Mouse (Mus musculus) heart, embryonic 11.5 days (tissue): Measurements from ENCODE around the gene Gm6309. TPM values are rescaled to one million over a fixed set of nuclear protein-coding genes. Genes with fewer than 3 reads are reported as not detected.
"Not testable (repeated sequence)": the region's sequence is repeated elsewhere in the genome, so short reads cannot be mapped to it uniquely, and the experiment has no call there.

Experiments used
- ATAC-seq: fragments of 200-750 bp; cut with Nextera tagmentation; replicated peaks from 2 replicates; pipeline ENCODE4 v1.8.0; 2017; ENCODE audit warnings: moderate library complexity; ENCODE audit not compliant: insufficient number of reproducible peaks, low FRiP score, low TSS enrichment
- H3K27ac ChIP-seq: fragments of 300-500 bp; sonication (generic); 2 replicates; pipeline ENCODE4 v1.5.1; 2014; ENCODE audit warnings: mild to moderate bottlenecking, low read depth, low read length
- H3K27me3 ChIP-seq: fragments of 300-500 bp; sonication (generic); 2 replicates; pipeline ENCODE4 v1.6.1; 2014; ENCODE audit warnings: mild to moderate bottlenecking, low read length, mixed read lengths; ENCODE audit not compliant: control insufficient read depth, insufficient read depth
- H3K36me3 ChIP-seq: fragments of 300-500 bp; sonication (generic); 2 replicates; pipeline ENCODE4 v1.6.1; 2014; ENCODE audit warnings: mild to moderate bottlenecking, low read length, moderate library complexity, mixed read lengths; ENCODE audit not compliant: control insufficient read depth, insufficient read depth
- H3K4me1 ChIP-seq: fragments of 300-500 bp; sonication (generic); 2 replicates; pipeline ENCODE4 v1.6.1; 2014; ENCODE audit warnings: low read length; ENCODE audit not compliant: control insufficient read depth, insufficient read depth
- H3K4me2 ChIP-seq: fragments of 300-500 bp; sonication (generic); 2 replicates; pipeline ENCODE4 v1.6.1; 2014; ENCODE audit warnings: mild to moderate bottlenecking, moderate library complexity
- H3K4me3 ChIP-seq: fragments of 300-500 bp; sonication (generic); 2 replicates; pipeline ENCODE4 v1.5.1; 2014; ENCODE audit warnings: low read depth, low read length
- H3K9ac ChIP-seq: fragments of 300-500 bp; sonication (generic); 2 replicates; pipeline ENCODE4 v1.6.1; 2014; ENCODE audit warnings: mild to moderate bottlenecking, low read depth, low read length, moderate library complexity
- H3K9me3 ChIP-seq: fragments of 300-500 bp; sonication (generic); replicated peaks from 2 replicates; pipeline ENCODE4 v1.6.1; 2016; ENCODE audit warnings: low read length; ENCODE audit not compliant: control insufficient read depth
- WGBS: fragments of 180-500 bp; shearing (Covaris S2); extraction: QIAGEN DNeasy Blood & Tissue Kit; methylation state at CpG from one replicate; pipeline ENCODE4 v1.1.7; 2014; ENCODE audit not compliant: insufficient replicate concordance; 5-methylcytosine and 5-hydroxymethylcytosine counted together
- polyA plus RNA-seq: library from polyadenylated mRNA; unstranded; fragments of >200 nt; fragmentation: Nextera tagmentation; extraction: Ambion mirVana; gene quantifications from 2 replicates; pipeline ENCODE4 v1.2.1, GENCODE M21; 2014

The Gm6309 gene
- polyA plus RNA-seq, 1 experiment from 2014 or later, result not detected

DNA sequence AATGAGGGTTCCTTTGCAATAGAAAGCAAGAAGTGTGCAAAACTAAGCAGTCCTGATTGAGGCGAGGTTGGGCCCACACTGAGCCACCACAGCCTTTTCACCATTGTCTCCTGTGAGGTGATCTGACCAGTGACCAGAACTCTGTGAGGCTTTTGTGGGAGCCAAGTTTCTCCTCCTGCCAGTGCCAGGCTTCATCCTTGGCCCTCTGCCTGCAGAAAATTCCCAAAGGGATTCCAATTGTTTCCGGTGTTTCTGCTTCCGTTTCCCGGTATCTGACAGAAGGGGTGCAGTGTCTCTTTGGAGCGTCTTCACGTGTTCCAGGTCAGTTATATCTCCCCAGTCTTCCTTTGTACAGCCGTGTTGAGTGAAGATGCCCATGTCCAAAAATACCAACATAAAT, 18.2 kb upstream of the Gm6309 start:
- no peak overlapping the region for H3K27ac ChIP-seq
- no peak overlapping the region for H3K4me2 ChIP-seq
- H3K9me3 ChIP-seq, result no peaks in the 10 kb centered on the region; the same call in 1 of the 2 replicates
- no peak overlapping the region for H3K4me3 ChIP-seq
- ATAC-seq, result no peak
- no peaks in the 10 kb centered on the region for H3K27me3 ChIP-seq
- H3K4me1 ChIP-seq, result no peaks in the 10 kb centered on the region
- no peak overlapping the region for H3K9ac ChIP-seq
- WGBS, result 78% methylated on average over 7 of the region's 7 CpGs
- H3K36me3 ChIP-seq, result no peaks in the 10 kb centered on the region

DNA sequence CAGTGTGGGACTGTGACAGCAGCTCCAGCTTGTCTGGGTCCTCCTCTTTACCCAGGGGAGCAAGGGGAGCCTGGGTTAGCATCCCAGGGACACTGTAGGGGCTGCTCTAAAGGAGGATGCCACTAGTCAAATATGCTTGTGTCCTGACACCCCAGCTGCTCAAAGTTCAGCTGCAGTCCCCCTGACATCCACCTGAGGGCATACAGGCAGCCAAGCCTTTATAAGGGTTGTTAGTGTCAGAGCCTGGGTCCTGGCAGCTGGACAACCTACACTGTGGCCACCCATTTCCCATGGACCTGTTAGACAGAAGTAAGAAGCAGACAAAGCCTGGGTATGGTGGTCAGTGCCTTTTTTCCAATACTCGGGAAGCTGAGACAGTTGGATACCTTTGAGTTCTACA, 17.6 kb upstream of the Gm6309 start:
- Histone ChIP-seq H3K4me1 (no peaks in the 10 kb centered on the region), H3K9ac (no peak overlapping the region), H3K36me3 (no peaks in the 10 kb centered on the region), H3K27ac (no peak overlapping the region), H3K4me2 (no peak overlapping the region), H3K9me3 (no peaks in the 10 kb centered on the region; the same call in 1 of the 2 replicates), H3K27me3 (no peaks in the 10 kb centered on the region), H3K4me3 (no peak overlapping the region)
- WGBS, result 82% methylated on average over 1 of the region's 1 CpGs
- no peak for ATAC-seq

DNA sequence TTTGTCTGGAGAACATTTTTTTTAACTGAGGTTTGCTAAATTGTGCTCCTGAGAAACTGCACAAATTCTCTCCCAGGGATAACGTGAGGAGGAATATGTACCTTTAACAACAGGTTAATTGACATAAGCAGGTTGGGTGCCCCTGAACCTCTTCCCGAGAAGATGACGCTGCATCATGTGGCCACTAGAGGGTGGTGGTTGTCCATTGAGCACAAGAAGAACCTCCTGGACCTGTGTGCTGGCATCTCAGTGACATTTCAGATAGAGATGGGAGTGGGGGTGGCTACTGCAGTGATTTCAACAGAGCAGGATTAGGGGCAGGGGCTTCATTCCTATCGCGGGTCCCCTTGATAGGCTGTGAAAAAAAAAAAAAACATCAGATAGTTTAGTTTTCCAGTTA, 16.9 kb upstream of the Gm6309 start:
- H3K4me2 ChIP-seq, H3K27me3 ChIP-seq, H3K27ac ChIP-seq, H3K9ac ChIP-seq, H3K4me1 ChIP-seq, H3K36me3 ChIP-seq, ATAC-seq, H3K9me3 ChIP-seq, H3K4me3 ChIP-seq: not testable (repeated sequence)
- WGBS, result 23% methylated on average over 5 of the region's 5 CpGs

DNA sequence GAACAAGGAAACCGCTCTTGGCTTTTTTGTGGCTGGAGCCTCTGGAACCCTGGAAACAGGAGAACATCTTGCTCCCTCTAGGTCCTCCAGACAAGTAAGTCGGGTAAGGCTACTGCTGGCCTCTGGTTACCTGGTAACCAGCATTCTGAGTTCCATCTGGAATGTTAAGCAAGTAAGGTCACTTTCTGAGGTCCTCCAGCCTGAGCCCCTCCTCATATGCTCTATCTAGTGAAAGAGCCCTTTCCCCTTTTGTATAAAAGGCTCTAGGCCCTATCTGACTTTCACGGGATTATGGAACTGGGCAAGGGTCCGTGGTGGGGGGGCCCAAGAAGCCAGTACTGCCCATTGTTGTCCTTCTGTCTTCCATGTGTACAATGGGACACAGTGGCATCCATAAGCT, 14.7 kb upstream of the Gm6309 start, which contains the start of gene 1700001J03Rik:
Gene 1700001J03Rik, minus strand, starts transcription at position 101 of the 400 bp plus-strand sequence.
- not testable (repeated sequence) for H3K27me3 ChIP-seq, H3K27ac ChIP-seq, H3K36me3 ChIP-seq, H3K4me2 ChIP-seq, H3K9me3 ChIP-seq, H3K9ac ChIP-seq, H3K4me1 ChIP-seq, H3K4me3 ChIP-seq, ATAC-seq
- WGBS, result 66% methylated on average over 4 of the region's 4 CpGs

DNA sequence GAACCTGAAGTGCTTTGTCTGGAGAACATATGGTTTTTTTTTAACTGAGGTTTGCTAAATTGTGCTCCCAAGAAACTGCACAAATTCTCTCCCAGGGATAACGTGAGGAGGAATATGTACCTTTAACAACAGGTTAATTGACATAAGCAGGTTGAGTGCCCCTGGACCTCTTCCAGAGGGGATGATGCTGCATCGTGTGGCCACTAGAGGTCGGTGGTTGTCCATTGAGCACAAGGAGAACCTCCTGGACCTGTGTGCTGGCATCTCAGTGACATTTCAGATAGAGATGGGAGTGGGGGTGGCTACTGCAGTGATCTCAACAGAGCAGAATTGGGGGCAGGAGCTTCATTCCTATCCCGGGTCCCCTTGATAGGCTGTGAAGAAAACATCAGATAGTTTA, 2.2 kb upstream of the Gm6309 start:
- H3K4me2 ChIP-seq, H3K4me3 ChIP-seq, H3K27me3 ChIP-seq, H3K27ac ChIP-seq, H3K4me1 ChIP-seq, H3K36me3 ChIP-seq, H3K9ac ChIP-seq, ATAC-seq, H3K9me3 ChIP-seq: not testable (repeated sequence)
- WGBS, result 52% methylated on average over 4 of the region's 4 CpGs

DNA sequence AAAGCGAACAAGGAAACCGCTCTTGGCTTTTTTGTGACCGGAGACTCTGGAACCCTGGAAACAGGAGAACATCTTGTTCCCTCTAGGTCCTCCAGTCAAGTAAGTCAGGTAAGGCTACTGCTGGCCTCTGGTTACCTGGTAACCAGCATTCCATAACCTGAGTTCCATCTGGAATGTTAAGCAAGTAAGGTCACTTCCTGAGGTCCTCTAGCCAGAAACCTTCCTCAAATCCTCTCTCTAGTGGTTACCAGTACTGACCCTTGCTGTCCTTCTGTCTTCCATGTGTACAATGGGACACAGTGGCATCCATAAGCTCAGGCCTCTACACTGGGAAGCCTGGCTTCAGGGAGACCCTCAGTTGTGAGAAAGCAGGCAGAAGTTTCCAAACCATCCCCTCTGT, 10.1 kb downstream of the Gm6309 start, which contains the start of gene Gm5565:
Gene Gm5565, minus strand, starts transcription at position 101 of the 400 bp plus-strand sequence.
- H3K4me2 ChIP-seq, H3K27me3 ChIP-seq, H3K27ac ChIP-seq, H3K9me3 ChIP-seq, H3K36me3 ChIP-seq, H3K4me3 ChIP-seq, ATAC-seq, H3K9ac ChIP-seq, H3K4me1 ChIP-seq: not testable (repeated sequence)
- 84% methylated on average over 3 of the region's 3 CpGs for WGBS

DNA sequence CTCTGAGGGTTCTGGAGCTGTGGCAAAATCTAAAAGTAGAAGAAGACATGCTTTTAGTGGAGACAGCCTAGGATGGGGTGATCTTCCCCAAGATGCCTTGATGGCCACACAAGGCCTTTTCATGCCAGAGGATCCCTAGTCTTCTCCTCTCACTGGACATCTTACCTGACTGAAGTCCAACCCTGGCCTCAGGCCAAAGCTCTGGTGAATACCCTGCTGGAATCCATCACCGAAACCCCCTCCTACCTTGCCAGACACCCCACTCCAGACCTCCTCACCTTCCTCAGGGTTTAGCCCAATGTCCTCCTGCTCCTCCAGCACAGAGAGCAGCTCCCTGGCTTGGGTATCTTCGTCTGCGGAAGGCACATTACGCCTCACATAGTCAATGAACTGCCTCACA, 12.2 kb downstream of the Gm6309 start:
- not testable (repeated sequence) for ATAC-seq, H3K4me3 ChIP-seq, H3K36me3 ChIP-seq, H3K9ac ChIP-seq, H3K27me3 ChIP-seq, H3K4me2 ChIP-seq, H3K4me1 ChIP-seq, H3K27ac ChIP-seq, H3K9me3 ChIP-seq
- 89% methylated on average over 4 of the region's 4 CpGs for WGBS

DNA sequence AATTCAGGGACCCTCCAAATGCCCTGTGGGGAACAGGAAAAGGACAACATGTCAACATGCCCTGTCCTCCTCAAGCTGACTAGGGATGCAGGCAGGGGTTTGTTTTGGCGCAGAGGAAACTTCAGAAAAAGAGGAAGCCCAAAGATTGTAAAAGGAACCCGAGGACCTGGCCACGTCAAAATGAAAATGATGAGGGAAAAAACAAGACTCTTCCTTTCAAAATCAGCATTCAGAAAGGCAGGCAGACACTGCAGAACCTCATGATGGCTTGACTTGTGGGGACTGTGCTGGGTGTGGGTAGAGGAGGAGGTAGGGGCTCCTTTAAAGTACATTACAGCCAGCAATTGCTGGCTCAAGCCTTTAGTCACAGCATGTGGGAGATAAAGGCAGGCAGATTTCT, 20.1 kb downstream of the Gm6309 start:
- WGBS, result 62% methylated on average over 3 of the region's 3 CpGs
- Histone ChIP-seq H3K4me3 (no peak overlapping the region), H3K36me3 (no peaks in the 10 kb centered on the region), H3K4me2 (no peak overlapping the region), H3K27ac (no peak overlapping the region), H3K9me3 (0 out of 2 replicates have a peak, but pooled peaks cover 3% of the 10 kb centered on the region), H3K27me3 (no peaks in the 10 kb centered on the region), H3K4me1 (no peaks in the 10 kb centered on the region), H3K9ac (no peak overlapping the region)
- no peak for ATAC-seq

DNA sequence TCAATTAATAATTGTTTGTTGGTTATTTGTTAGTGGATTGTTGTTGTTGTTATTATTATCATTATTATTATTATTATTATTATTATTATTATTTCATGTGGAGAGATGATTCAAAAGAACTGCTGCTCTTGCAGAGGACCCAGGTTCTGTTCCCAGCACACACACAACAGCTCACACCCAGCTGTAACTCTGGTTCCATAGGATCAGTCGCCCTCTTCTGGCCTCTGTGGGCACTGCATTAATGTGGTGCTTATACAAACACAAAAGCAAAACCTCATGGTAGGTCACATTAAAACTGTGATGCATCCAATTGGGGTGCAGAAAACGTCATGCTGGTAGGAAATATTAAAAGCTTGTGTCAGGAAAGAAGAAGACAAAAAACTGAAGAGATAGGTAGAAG, 22.6 kb downstream of the Gm6309 start:
- H3K9me3 ChIP-seq, result peaks cover 3% of the 10 kb centered on the region; the same call in 1 of the 2 replicates
- H3K4me1 ChIP-seq, result no peaks in the 10 kb centered on the region
- WGBS, result 34% methylated on average over 2 of the region's 2 CpGs
- no peak overlapping the region for H3K27ac ChIP-seq
- no peak overlapping the region for H3K9ac ChIP-seq
- no peak overlapping the region for H3K4me3 ChIP-seq
- H3K36me3 ChIP-seq, result no peaks in the 10 kb centered on the region
- no peaks in the 10 kb centered on the region for H3K27me3 ChIP-seq
- ATAC-seq, result no peak
- no peak overlapping the region for H3K4me2 ChIP-seq
